Mouse (Mus musculus): Measurements from ENCODE around the gene Gm960. TPM values are rescaled to one million over a fixed set of nuclear protein-coding genes. Genes with fewer than 3 reads are reported as not detected.

Gene Gm960
- polyA plus RNA-seq, 1 experiment from 2014 or later, result 1.1 TPM

DNA sequence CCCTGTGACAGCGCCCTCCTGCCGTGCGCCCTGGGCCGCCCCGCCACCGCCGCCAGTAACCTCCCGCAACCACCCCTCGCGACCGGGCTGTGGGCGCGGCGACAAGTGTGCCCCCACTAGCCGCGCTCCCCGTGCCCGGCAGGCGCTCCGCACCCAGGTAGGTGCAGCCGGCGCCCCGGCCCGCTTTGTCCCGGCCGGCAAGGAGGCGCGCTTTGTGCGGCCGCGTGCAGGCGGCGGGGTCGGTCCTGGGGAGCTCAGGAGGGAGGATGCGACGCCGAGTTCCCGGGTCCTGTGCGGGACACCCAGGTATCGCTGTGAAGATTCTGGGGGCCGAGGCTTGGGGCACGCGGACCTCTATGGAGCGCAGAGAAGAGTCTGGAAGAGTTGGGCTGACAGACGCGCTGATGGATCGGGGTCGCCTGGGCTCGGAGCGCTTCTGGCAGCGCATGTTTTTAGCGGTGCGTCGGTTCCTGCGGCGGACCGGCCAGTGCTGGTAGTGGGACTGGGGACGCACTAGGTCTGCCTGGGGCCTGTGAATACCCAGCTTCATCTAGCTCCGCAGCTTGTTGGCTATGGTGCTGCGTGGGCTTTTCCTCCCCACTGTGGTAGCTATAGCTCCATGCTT, 13.8 kb upstream of the Gm960 start:
- H3K4me1 ChIP-seq (ENCODE audit: control insufficient read depth in 2 of 2, insufficient read depth in 2 of 2, low read length in 2 of 2), result peaks cover 5 to 7% of the 10 kb centered on the region in 2 experiments; a peak in 3 of 4 replicates
- peak overlapping the region; percentile 96 for H3K4me2 ChIP-seq (ENCODE audit: low read length)
- peaks cover 79% of the 10 kb centered on the region for H3K27me3 ChIP-seq (ENCODE audit: control insufficient read depth, insufficient read depth, low read length)
- H3K9ac ChIP-seq (ENCODE audit: low read length), result peak overlapping the region; percentile 58
- no peaks in the 10 kb centered on the region for H3K36me3 ChIP-seq (ENCODE audit: control insufficient read depth, insufficient read depth, low read length)
- ATAC-seq (ENCODE audit: insufficient number of reproducible peaks, insufficient read depth, low FRiP score, low read depth), result 0 out of 2 replicates have a peak, but pooled peaks have one; percentile 13
- no peaks in the 10 kb centered on the region for H3K9me3 ChIP-seq (ENCODE audit: control insufficient read depth, low read length)
- WGBS, result under 1% methylated on average over 59 of the region's 60 CpGs
- H3K27ac ChIP-seq (replicated peaks in 1 of 2; ENCODE audit: control insufficient read depth in 1 of 2, insufficient read depth in 1 of 2, low read depth in 2 of 2, low read length in 2 of 2), result no peak overlapping the region
- H3K4me3 ChIP-seq (ENCODE audit: control insufficient read depth in 1 of 2, insufficient read depth in 1 of 2, low read depth in 1 of 2, low read length in 2 of 2), result peak overlapping the region; percentile 49 to 54

GRCm38 (mm10) chr19:4711601-4712155, 13.2 kb upstream of the Gm960 start:
- Histone ChIP-seq H3K4me1 (ENCODE audit: control insufficient read depth in 2 of 2, insufficient read depth in 2 of 2, low read length in 2 of 2) (peaks cover 5 to 7% of the 10 kb centered on the region in 2 experiments; a peak in 3 of 4 replicates), H3K36me3 (ENCODE audit: control insufficient read depth, insufficient read depth, low read length) (no peaks in the 10 kb centered on the region), H3K9ac (ENCODE audit: low read length) (peak overlapping the region; percentile 58), H3K4me2 (ENCODE audit: low read length) (peak overlapping the region; percentile 96), H3K4me3 (ENCODE audit: control insufficient read depth in 1 of 2, insufficient read depth in 1 of 2, low read depth in 1 of 2, low read length in 2 of 2) (peak overlapping the region; percentile 49 to 54), H3K9me3 (ENCODE audit: control insufficient read depth, low read length) (no peaks in the 10 kb centered on the region), H3K27me3 (ENCODE audit: control insufficient read depth, insufficient read depth, low read length) (peaks cover 77% of the 10 kb centered on the region), H3K27ac (replicated peaks in 1 of 2; ENCODE audit: control insufficient read depth in 1 of 2, insufficient read depth in 1 of 2, low read depth in 2 of 2, low read length in 2 of 2) (no peak overlapping the region)
- no peak for ATAC-seq (ENCODE audit: insufficient number of reproducible peaks, insufficient read depth, low FRiP score, low read depth)
- under 1% methylated on average over 28 of the region's 65 CpGs for WGBS

GRCm38 (mm10) chr19:4711098-4711600, 12.7 kb upstream of the Gm960 start, which contains the start of gene Sptbn2:
Gene Sptbn2, plus strand, starts transcription at chr19:4711167.
- H3K9me3 ChIP-seq (ENCODE audit: control insufficient read depth, low read length), result no peaks in the 10 kb centered on the region
- peak within 1 kb of the TSS; percentile 58 for H3K9ac ChIP-seq (ENCODE audit: low read length)
- H3K4me1 ChIP-seq (ENCODE audit: control insufficient read depth in 2 of 2, insufficient read depth in 2 of 2, low read length in 2 of 2), result peaks cover 5 to 7% of the 10 kb centered on the region in 2 experiments; a peak in 3 of 4 replicates
- WGBS, result 13% methylated on average over 13 of the region's 13 CpGs
- no peaks in the 10 kb centered on the region for H3K36me3 ChIP-seq (ENCODE audit: control insufficient read depth, insufficient read depth, low read length)
- H3K4me2 ChIP-seq (ENCODE audit: low read length), result peak within 1 kb of the TSS; percentile 96
- peak within 1 kb of the TSS; percentile 49 to 54 for H3K4me3 ChIP-seq (ENCODE audit: control insufficient read depth in 1 of 2, insufficient read depth in 1 of 2, low read depth in 1 of 2, low read length in 2 of 2)
- no peak within 1 kb of the TSS for H3K27ac ChIP-seq (replicated peaks in 1 of 2; ENCODE audit: control insufficient read depth in 1 of 2, insufficient read depth in 1 of 2, low read depth in 2 of 2, low read length in 2 of 2)
- peaks cover 77% of the 10 kb centered on the region for H3K27me3 ChIP-seq (ENCODE audit: control insufficient read depth, insufficient read depth, low read length)
- ATAC-seq (ENCODE audit: insufficient number of reproducible peaks, insufficient read depth, low FRiP score, low read depth), result no peak

DNA sequence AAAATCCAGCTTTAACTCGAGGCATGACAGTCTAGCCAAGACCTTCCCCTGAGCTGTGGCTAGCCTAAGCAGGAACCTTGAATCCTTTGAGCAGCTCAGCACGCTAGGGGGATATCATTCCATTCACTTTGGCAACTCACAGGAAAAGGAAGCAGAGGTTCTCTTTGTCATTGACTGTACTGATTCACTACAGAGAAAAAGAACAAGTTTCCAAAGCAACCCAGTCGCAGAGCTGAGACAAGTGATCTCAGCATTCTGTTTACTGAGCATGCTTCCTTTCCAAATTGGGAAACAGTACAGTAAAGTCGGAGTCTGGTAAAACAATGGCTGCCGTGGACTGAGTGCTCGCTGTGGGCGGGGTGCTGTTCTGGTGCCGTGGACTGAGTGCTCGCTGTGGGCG, 10.3 kb upstream of the Gm960 start:
- Histone ChIP-seq H3K4me1 (ENCODE audit: control insufficient read depth in 2 of 2, insufficient read depth in 2 of 2, low read length in 2 of 2) (peaks cover 5 to 7% of the 10 kb centered on the region in 2 experiments; a peak in 3 of 4 replicates), H3K4me2 (ENCODE audit: low read length) (no peak overlapping the region), H3K36me3 (ENCODE audit: control insufficient read depth, insufficient read depth, low read length) (no peaks in the 10 kb centered on the region), H3K9ac (ENCODE audit: low read length) (no peak overlapping the region), H3K27ac (replicated peaks in 1 of 2; ENCODE audit: control insufficient read depth in 1 of 2, insufficient read depth in 1 of 2, low read depth in 2 of 2, low read length in 2 of 2) (no peak overlapping the region), H3K4me3 (ENCODE audit: control insufficient read depth in 1 of 2, insufficient read depth in 1 of 2, low read depth in 1 of 2, low read length in 2 of 2) (no peak overlapping the region), H3K9me3 (ENCODE audit: control insufficient read depth, low read length) (no peaks in the 10 kb centered on the region), H3K27me3 (ENCODE audit: control insufficient read depth, insufficient read depth, low read length) (peaks cover 59% of the 10 kb centered on the region)
- 63% methylated on average over 10 of the region's 10 CpGs for WGBS
- no peak for ATAC-seq (ENCODE audit: insufficient number of reproducible peaks, insufficient read depth, low FRiP score, low read depth)

GRCm38 (mm10) chr19:4701221-4701620, 2.8 kb upstream of the Gm960 start:
- Histone ChIP-seq H3K4me3 (ENCODE audit: control insufficient read depth in 1 of 2, insufficient read depth in 1 of 2, low read depth in 1 of 2, low read length in 2 of 2) (no peak overlapping the region), H3K9me3 (ENCODE audit: control insufficient read depth, low read length) (no peaks in the 10 kb centered on the region), H3K9ac (ENCODE audit: low read length) (no peak overlapping the region), H3K4me1 (ENCODE audit: control insufficient read depth in 2 of 2, insufficient read depth in 2 of 2, low read length in 2 of 2) (peaks cover 2 to 4% of the 10 kb centered on the region in 2 experiments; a peak in 2 of 4 replicates), H3K36me3 (ENCODE audit: control insufficient read depth, insufficient read depth, low read length) (no peaks in the 10 kb centered on the region), H3K27ac (replicated peaks in 1 of 2; ENCODE audit: control insufficient read depth in 1 of 2, insufficient read depth in 1 of 2, low read depth in 2 of 2, low read length in 2 of 2) (no peak overlapping the region), H3K27me3 (ENCODE audit: control insufficient read depth, insufficient read depth, low read length) (peaks cover 54% of the 10 kb centered on the region), H3K4me2 (ENCODE audit: low read length) (no peak overlapping the region)
- 51% methylated on average over 7 of the region's 7 CpGs for WGBS
- ATAC-seq (ENCODE audit: insufficient number of reproducible peaks, insufficient read depth, low FRiP score, low read depth), result no peak

DNA sequence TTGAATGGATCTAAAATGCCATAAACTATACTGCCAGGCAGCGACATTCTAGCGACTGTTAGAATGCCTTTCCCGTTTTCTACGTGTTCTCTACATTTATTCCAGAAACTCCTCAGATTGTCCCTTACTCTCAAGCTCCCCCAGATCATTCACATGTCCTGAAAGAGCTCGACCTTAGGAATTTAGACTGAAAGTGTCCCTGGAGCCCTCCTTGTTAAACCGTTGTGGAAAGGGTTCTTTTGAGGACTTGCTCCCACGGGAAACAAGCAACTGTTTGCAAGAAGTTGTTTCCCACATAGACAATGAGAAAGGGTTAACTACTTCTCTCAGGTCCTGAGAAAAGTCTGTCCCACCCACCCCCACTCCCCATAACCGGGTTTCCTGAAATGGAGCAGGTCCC, 2.2 kb upstream of the Gm960 start:
- H3K36me3 ChIP-seq (ENCODE audit: control insufficient read depth, insufficient read depth, low read length), result no peaks in the 10 kb centered on the region
- no peak overlapping the region for H3K27ac ChIP-seq (replicated peaks in 1 of 2; ENCODE audit: control insufficient read depth in 1 of 2, insufficient read depth in 1 of 2, low read depth in 2 of 2, low read length in 2 of 2)
- H3K4me1 ChIP-seq (ENCODE audit: control insufficient read depth in 2 of 2, insufficient read depth in 2 of 2, low read length in 2 of 2), result peaks cover 2 to 4% of the 10 kb centered on the region in 2 experiments; a peak in 2 of 4 replicates
- ATAC-seq (ENCODE audit: insufficient number of reproducible peaks, insufficient read depth, low FRiP score, low read depth), result no peak
- 67% methylated on average over 8 of the region's 8 CpGs for WGBS
- H3K4me3 ChIP-seq (ENCODE audit: control insufficient read depth in 1 of 2, insufficient read depth in 1 of 2, low read depth in 1 of 2, low read length in 2 of 2), result no peak overlapping the region
- peaks cover 54% of the 10 kb centered on the region for H3K27me3 ChIP-seq (ENCODE audit: control insufficient read depth, insufficient read depth, low read length)
- no peaks in the 10 kb centered on the region for H3K9me3 ChIP-seq (ENCODE audit: control insufficient read depth, low read length)
- no peak overlapping the region for H3K9ac ChIP-seq (ENCODE audit: low read length)
- H3K4me2 ChIP-seq (ENCODE audit: low read length), result no peak overlapping the region

DNA sequence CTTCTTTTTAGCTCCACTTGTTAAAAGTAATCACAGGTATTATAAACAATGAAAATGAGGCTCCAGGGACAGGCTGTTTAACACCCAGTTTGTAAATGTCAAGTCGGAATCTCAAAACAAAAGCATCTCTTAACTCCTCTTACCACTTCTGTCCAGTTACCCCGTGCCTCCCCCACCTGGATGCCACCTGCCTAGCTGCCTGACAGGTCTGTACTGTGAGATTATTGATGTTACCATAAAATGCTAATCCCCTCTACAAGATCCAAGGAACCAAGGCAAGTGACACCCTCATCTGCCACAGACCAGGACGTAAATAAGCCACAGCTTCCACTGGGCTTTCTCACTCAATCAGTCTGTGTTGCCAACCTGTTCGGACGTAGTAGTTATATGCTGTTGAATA, 1.4 kb upstream of the Gm960 start:
- H3K27me3 ChIP-seq (ENCODE audit: control insufficient read depth, insufficient read depth, low read length), result peaks cover 54% of the 10 kb centered on the region
- WGBS, result 71% methylated on average over 5 of the region's 5 CpGs

More for the DNA sequence above, 1.4 kb upstream of the Gm960 start:
- no peak overlapping the region for H3K4me2 ChIP-seq (ENCODE audit: low read length)
- no peak for ATAC-seq (ENCODE audit: insufficient number of reproducible peaks, insufficient read depth, low FRiP score, low read depth)
- no peak overlapping the region for H3K9ac ChIP-seq (ENCODE audit: low read length)
- H3K36me3 ChIP-seq (ENCODE audit: control insufficient read depth, insufficient read depth, low read length), result no peaks in the 10 kb centered on the region
- H3K9me3 ChIP-seq (ENCODE audit: control insufficient read depth, low read length), result no peaks in the 10 kb centered on the region
- H3K4me1 ChIP-seq (ENCODE audit: control insufficient read depth in 2 of 2, insufficient read depth in 2 of 2, low read length in 2 of 2), result peaks cover 2 to 4% of the 10 kb centered on the region in 2 experiments; a peak in 2 of 4 replicates
- no peak overlapping the region for H3K4me3 ChIP-seq (ENCODE audit: control insufficient read depth in 1 of 2, insufficient read depth in 1 of 2, low read depth in 1 of 2, low read length in 2 of 2)
- no peak overlapping the region for H3K27ac ChIP-seq (replicated peaks in 1 of 2; ENCODE audit: control insufficient read depth in 1 of 2, insufficient read depth in 1 of 2, low read depth in 2 of 2, low read length in 2 of 2)

All from heart, embryonic 14.5 days (tissue).